Mouse (Mus musculus): ENCODE data around the gene Elmo3. TPM values are rescaled to one million over a fixed set of nuclear protein-coding genes. Genes with fewer than 3 reads are reported as not detected.
A peak's percentile ranks its signal among the peaks of the same experiment; 100 is the strongest.
"Not testable (repeated sequence)": the region's sequence is repeated elsewhere in the genome, so short reads cannot be mapped to it uniquely, and the experiment has no call there.

The Elmo3 gene
- polyA plus RNA-seq, 1 experiment from 2014 or later = 8.0 TPM

DNA sequence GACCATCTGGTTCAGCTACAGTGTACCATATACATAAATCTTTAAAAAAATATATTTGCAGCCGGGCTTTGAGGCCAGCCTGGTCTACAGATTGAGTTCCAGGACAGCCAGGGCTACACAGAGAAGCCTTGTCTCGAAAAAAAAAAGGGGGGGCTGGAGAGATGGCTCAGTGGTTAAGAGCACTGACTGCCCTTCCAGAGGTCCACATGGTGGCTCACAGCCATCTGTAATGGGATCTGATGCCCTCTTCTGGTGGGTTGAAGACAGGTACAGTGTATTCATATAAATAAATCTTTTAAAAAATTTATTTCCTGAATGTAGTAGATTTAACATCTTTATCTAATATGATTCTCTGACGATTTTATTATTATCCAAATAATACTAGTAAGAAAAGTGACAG lies 13.6 kb upstream of the Elmo3 start:
- DNase-seq; H3K4me2 ChIP-seq; H3K4me1 ChIP-seq (ENCODE audit: insufficient read depth); H3K27ac ChIP-seq (ENCODE audit: low read depth); H3K36me3 ChIP-seq (ENCODE audit: insufficient read depth); ATAC-seq (ENCODE audit: insufficient read depth); H3K4me3 ChIP-seq (ENCODE audit: low read depth, low read length); H3K9me3 ChIP-seq (ENCODE audit: low read depth, low read length); H3K9ac ChIP-seq: not testable (repeated sequence)
- peak; percentile 28 for TF ChIP-seq CTCF (IDR thresholded peaks at IDR 0.05; ENCODE audit: low read depth)
- H3K27me3 ChIP-seq (ENCODE audit: insufficient read depth, low read length) = peaks cover 13% of the 10 kb centered on the region
- WGBS = 67% methylated on average over 3 of the region's 3 CpGs

DNA sequence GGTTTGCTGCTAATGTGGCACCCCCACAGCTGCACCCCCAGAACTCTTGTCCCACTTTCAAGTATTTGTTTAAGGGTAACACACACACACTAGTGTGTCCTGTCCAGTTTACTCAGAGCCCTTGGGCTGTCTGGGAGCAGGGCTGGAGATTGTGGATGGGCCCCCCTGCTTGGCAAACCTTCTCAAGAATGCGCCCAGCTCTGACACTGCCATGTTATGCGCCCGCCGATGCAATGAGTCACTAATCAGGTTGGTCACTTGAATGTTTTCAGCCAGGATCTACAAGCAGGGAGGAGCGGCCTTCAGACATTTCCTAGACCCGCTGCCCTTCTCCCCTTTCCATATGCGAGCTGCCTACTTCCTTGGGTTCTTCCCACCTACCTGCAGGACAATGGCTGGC lies 12.9 kb upstream of the Elmo3 start:
- H3K4me2 ChIP-seq = no peak overlapping the region
- H3K4me3 ChIP-seq (ENCODE audit: low read depth, low read length) = no peak overlapping the region
- TF ChIP-seq CTCF (IDR thresholded peaks at IDR 0.05; ENCODE audit: low read depth) = no peak
- H3K36me3 ChIP-seq (ENCODE audit: insufficient read depth) = no peaks in the 10 kb centered on the region
- ATAC-seq (ENCODE audit: insufficient read depth) (no peak), DNase-seq (no peak)
- no peaks in the 10 kb centered on the region; the same call in 1 of the 2 replicates for H3K4me1 ChIP-seq (ENCODE audit: insufficient read depth)
- no peak overlapping the region for H3K27ac ChIP-seq (ENCODE audit: low read depth)
- peaks cover 13% of the 10 kb centered on the region for H3K27me3 ChIP-seq (ENCODE audit: insufficient read depth, low read length)
- H3K9ac ChIP-seq = no peak overlapping the region
- no peaks in the 10 kb centered on the region for H3K9me3 ChIP-seq (ENCODE audit: low read depth, low read length)
- 72% methylated on average over 7 of the region's 7 CpGs for whole genome bisulfite sequencing

DNA sequence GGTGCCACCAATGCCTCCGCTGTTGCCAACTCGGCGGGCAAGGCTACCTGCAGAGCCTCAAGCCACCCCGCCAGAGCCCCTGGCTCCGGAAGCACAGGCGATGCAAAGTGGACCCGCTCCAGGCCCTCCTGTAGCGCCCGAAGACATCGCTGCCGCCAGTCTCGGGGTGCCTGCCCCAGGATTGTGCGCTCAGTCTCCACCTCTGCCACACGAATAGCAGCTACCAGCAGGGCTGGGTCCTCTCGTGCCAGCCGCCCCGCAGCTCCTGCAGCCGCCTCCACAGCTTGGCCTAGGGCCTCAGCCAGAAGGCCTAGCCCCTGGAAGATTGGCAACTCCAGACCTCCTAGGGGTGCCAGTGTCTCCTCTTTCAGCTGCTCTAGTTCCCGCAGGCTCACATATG lies 12.0 kb upstream of the Elmo3 start:
- no peak overlapping the region for H3K4me2 ChIP-seq
- 56% methylated on average over 19 of the region's 19 CpGs for WGBS
- H3K4me3 ChIP-seq (ENCODE audit: low read depth, low read length) = no peak overlapping the region
- TF ChIP-seq CTCF (IDR thresholded peaks at IDR 0.05; ENCODE audit: low read depth) = no peak
- 0 out of 2 replicates have a peak, but pooled peaks cover 3% of the 10 kb centered on the region for H3K4me1 ChIP-seq (ENCODE audit: insufficient read depth)
- no peak overlapping the region for H3K9ac ChIP-seq
- peaks cover 13% of the 10 kb centered on the region for H3K27me3 ChIP-seq (ENCODE audit: insufficient read depth, low read length)
- H3K36me3 ChIP-seq (ENCODE audit: insufficient read depth) = 0 out of 2 replicates have a peak, but pooled peaks cover 2% of the 10 kb centered on the region
- H3K27ac ChIP-seq (ENCODE audit: low read depth) = no peak overlapping the region
- DNase-seq = no peak
- no peak for ATAC-seq (ENCODE audit: insufficient read depth)
- H3K9me3 ChIP-seq (ENCODE audit: low read depth, low read length) = no peaks in the 10 kb centered on the region

DNA sequence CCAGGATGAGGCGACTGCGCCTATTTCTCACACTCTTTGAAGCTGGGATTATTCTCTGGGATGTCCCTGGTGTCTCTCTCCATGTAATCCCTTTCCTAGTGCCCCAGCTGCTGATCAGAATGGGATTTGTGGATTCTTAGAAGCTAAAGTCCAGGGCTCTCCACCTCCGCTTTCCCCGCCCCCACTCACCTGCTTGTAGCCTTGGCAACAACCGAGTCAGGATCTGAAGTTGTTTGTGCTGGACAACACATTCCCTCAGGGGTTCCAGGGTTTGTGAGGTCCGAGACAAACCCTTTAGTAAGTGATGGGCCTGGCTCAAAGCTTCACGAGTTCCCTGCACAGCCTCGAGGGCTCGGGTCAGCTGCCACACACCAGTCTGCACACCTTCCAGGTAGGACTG lies 10.6 kb upstream of the Elmo3 start:
- peak overlapping the region; percentile 32 for H3K4me3 ChIP-seq (ENCODE audit: low read depth, low read length)
- DNase-seq (no peak), ATAC-seq (ENCODE audit: insufficient read depth) (no peak)
- peaks cover 11% of the 10 kb centered on the region for H3K27me3 ChIP-seq (ENCODE audit: insufficient read depth, low read length)
- peaks cover 13% of the 10 kb centered on the region; the same call in 1 of the 2 replicates for H3K36me3 ChIP-seq (ENCODE audit: insufficient read depth)
- 0 out of 2 replicates have a peak, but pooled peaks cover 6% of the 10 kb centered on the region for H3K4me1 ChIP-seq (ENCODE audit: insufficient read depth)
- peak overlapping the region; percentile 49 for H3K4me2 ChIP-seq
- WGBS = 55% methylated on average over 9 of the region's 9 CpGs
- H3K9me3 ChIP-seq (ENCODE audit: low read depth, low read length) = no peaks in the 10 kb centered on the region
- peak overlapping the region; percentile 18; the same call in 1 of the 2 replicates for H3K9ac ChIP-seq
- TF ChIP-seq CTCF (IDR thresholded peaks at IDR 0.05; ENCODE audit: low read depth) = no peak
- H3K27ac ChIP-seq (ENCODE audit: low read depth) = no peak overlapping the region

DNA sequence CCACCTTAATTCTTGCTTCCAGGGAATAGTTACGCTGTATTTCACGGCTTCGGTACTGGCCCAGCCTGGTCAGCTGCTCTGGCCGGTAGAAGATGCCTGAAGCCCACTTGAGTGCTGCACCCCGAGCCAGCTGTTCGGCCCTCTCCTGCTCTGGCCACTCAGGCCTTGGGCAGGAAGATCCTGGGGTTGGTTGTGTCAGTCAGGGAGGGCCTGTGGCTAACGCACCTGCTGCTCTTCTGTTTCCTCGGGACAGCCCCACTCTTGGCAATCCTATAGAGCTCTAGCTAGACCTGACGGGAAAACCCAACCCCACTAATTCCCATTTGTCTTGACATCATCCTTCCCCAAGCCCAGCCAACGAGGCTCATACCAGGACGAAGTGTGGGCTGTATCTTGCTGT lies 10.1 kb upstream of the Elmo3 start:
- 56% methylated on average over 11 of the region's 11 CpGs for WGBS
- Histone ChIP-seq H3K36me3 (ENCODE audit: insufficient read depth) (peaks cover 18% of the 10 kb centered on the region), H3K27me3 (ENCODE audit: insufficient read depth, low read length) (peaks cover 6% of the 10 kb centered on the region), H3K4me2 (peak overlapping the region; percentile 49), H3K9me3 (ENCODE audit: low read depth, low read length) (no peaks in the 10 kb centered on the region), H3K9ac (peak overlapping the region; percentile 18; the same call in 1 of the 2 replicates), H3K4me1 (ENCODE audit: insufficient read depth) (0 out of 2 replicates have a peak, but pooled peaks cover 6% of the 10 kb centered on the region), H3K27ac (ENCODE audit: low read depth) (peak overlapping the region; percentile 37; the same call in 1 of the 2 replicates), H3K4me3 (ENCODE audit: low read depth, low read length) (peak overlapping the region; percentile 32)
- no peak for TF ChIP-seq CTCF (IDR thresholded peaks at IDR 0.05; ENCODE audit: low read depth)
- DNase-seq (no peak), ATAC-seq (ENCODE audit: insufficient read depth) (no peak)

DNA sequence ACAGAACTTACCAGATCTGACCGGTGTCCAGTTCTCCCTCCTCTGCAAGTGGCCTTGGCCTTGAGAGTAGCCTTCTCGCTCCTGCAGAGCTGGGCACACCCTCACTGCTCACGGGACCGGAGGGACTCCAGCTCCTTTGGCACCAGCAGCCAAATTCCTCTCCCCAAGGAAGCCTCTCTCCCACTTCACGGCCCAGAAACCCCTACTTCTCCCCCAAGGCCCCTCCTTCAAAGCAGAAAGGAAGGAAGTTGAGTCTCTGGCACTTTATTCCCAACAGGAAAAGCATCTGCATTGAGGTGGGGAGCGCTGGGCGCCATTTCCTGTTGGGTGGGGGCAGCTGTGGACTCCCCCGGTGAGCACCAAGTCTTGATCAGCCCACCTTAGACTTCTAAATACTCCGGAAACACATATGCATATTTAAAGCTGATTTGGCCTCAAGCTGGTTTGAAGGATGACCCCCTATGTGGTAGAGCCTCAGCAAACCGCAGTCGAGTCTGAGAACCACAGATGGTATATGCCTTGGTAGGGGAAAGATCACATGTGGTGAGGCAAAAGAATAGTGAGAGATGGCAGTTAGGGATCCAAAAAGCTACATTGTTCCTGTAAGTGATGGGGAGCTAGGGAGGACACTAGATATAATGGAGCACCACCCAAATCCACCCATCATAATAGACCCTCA lies 9.4 kb upstream of the Elmo3 start, which contains the start of gene Exoc3l:
Gene Exoc3l, minus strand, starts transcription at position 207 of the 679 bp plus-strand sequence.
- Histone ChIP-seq H3K4me3 (ENCODE audit: low read depth, low read length) (peak within 1 kb of the TSS; percentile 97), H3K27ac (ENCODE audit: low read depth) (peak within 1 kb of the TSS; percentile 37; the same call in 1 of the 2 replicates), H3K9ac (peak within 1 kb of the TSS; percentile 89), H3K9me3 (ENCODE audit: low read depth, low read length) (no peaks in the 10 kb centered on the region), H3K4me1 (ENCODE audit: insufficient read depth) (0 out of 2 replicates have a peak, but pooled peaks cover 6% of the 10 kb centered on the region), H3K36me3 (ENCODE audit: insufficient read depth) (peaks cover 25% of the 10 kb centered on the region), H3K27me3 (ENCODE audit: insufficient read depth, low read length) (no peaks in the 10 kb centered on the region), H3K4me2 (peak within 1 kb of the TSS; percentile 95)
- DNase-seq (no peak), ATAC-seq (ENCODE audit: insufficient read depth) (no peak)
- 52% methylated on average over 11 of the region's 11 CpGs for WGBS
- no peak for TF ChIP-seq CTCF (IDR thresholded peaks at IDR 0.05; ENCODE audit: low read depth)

DNA sequence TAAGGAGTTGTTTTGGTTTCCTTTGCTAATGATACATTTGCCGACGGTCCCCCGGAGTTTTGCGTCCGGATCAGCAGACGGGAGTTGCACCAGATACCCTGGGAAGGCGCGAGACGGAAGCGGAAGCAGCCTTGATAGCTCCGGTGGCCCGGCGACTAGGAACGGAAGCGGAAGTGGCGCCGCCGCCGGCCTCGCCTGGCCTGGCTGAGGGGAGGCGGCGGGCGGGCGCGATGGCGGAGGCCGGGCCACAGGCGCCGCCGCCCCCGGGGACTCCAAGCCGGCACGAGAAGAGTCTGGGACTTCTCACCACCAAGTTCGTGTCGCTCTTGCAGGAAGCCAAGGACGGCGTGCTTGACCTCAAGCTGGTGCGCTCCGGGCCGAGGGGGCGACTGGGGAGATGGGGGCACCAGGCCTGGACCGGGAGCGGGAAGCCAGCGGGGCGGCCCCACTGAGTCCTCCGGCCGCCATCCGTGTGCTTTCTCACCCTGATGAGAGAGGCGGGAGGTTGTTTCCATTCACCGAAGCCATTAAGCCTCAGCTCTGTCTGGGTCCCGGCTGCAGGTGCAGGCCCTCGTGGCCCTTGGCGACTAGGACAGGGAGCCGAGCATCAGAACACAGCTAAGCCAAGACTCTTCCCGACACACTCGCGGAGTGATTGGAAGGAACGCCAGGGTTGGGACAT lies 7.7 kb upstream of the Elmo3 start, which contains the start of gene E2f4:
Gene E2f4, plus strand, starts transcription at position 153 of the 682 bp plus-strand sequence.
- peak within 1 kb of the TSS; percentile 89 for H3K9ac ChIP-seq
- H3K4me3 ChIP-seq (ENCODE audit: low read depth, low read length) = peak within 1 kb of the TSS; percentile 97
- H3K27ac ChIP-seq (ENCODE audit: low read depth) = peak within 1 kb of the TSS; percentile 70
- no peaks in the 10 kb centered on the region for H3K27me3 ChIP-seq (ENCODE audit: insufficient read depth, low read length)
- ATAC-seq (ENCODE audit: insufficient read depth) (peak; percentile 89), DNase-seq (peak; percentile 96)
- H3K4me1 ChIP-seq (ENCODE audit: insufficient read depth) = 0 out of 2 replicates have a peak, but pooled peaks cover 6% of the 10 kb centered on the region
- no peaks in the 10 kb centered on the region for H3K9me3 ChIP-seq (ENCODE audit: low read depth, low read length)
- no peak for TF ChIP-seq CTCF (IDR thresholded peaks at IDR 0.05; ENCODE audit: low read depth)
- WGBS = 1% methylated on average over 58 of the region's 58 CpGs
- H3K36me3 ChIP-seq (ENCODE audit: insufficient read depth) = peaks cover 41% of the 10 kb centered on the region
- H3K4me2 ChIP-seq = peak within 1 kb of the TSS; percentile 95

Measured in lung, embryonic 14.5 days (tissue).